Mouse (Mus musculus) myocyte (in vitro differentiated cells): ENCODE measurements at regions not wholly inside any gene's neighbourhood (a gene's known extent, or its start where the extent isn't known, plus 50 kb on each side); places are given as distances from the start of the nearest gene placed in this dataset.

ENCODE experiments used
- CEBPB ChIP-seq: IDR thresholded peaks from 2 replicates; pipeline ENCODE4 v1.6.1; 2011; ENCODE audit warnings: mild to moderate bottlenecking, moderate library complexity; ENCODE audit not compliant: poor library complexity, insufficient read depth, severe bottlenecking
- MAX ChIP-seq: IDR thresholded peaks from one replicate; pipeline ENCODE4 v1.6.1; 2011; ENCODE audit warnings: low read depth, mild to moderate bottlenecking, control low read depth
- MYOG ChIP-seq, 3 experiments: IDR thresholded peaks; one replicate each; pipeline ENCODE4 v1.6.1; 2011; ENCODE audit warnings: control low read depth in 2 of 3, low read depth in 2 of 3, mild to moderate bottlenecking in 2 of 3; ENCODE audit not compliant: insufficient read length in 2 of 3, control insufficient read depth in 1 of 3, insufficient read depth in 1 of 3
- POLR2A ChIP-seq: IDR thresholded peaks from one replicate; pipeline ENCODE4 v1.6.1; 2011; ENCODE audit warnings: low read depth, mild to moderate bottlenecking, control low read depth, moderate library complexity; ENCODE audit not compliant: insufficient read length
- POLR2AphosphoS2 ChIP-seq: IDR thresholded peaks from one replicate; pipeline ENCODE4 v1.6.1; 2011; ENCODE audit warnings: low read depth, control low read depth; ENCODE audit not compliant: insufficient read length
- TCF12 ChIP-seq: IDR thresholded peaks from one replicate; pipeline ENCODE4 v1.6.1; 2011; ENCODE audit warnings: mild to moderate bottlenecking, control low read depth; ENCODE audit not compliant: poor library complexity, insufficient read depth, severe bottlenecking

GRCm38 (mm10) chr7:65782024-65782423 lies 79.5 kb upstream of the Pcsk6 start:
- TF ChIP-seq POLR2AphosphoS2 (no peak), CEBPB (no peak), MYOG (IDR thresholded peaks at IDR 0.05; ENCODE audit: control insufficient read depth in 1 of 3, insufficient read depth in 1 of 3, insufficient read length in 2 of 3, low read depth in 2 of 3) (no peak), POLR2A (no peak), MAX (no peak), TCF12 (no peak)
